Mouse (Mus musculus) stomach, embryonic 15.5 days (tissue): ENCODE results near the gene Adam11. TPM values are rescaled to one million over a fixed set of nuclear protein-coding genes. Genes with fewer than 3 reads are reported as not detected.
A peak's percentile ranks its signal among the peaks of the same experiment; 100 is the strongest.

Experiments
- ATAC-seq: fragments of 200-750 bp; cut with Nextera tagmentation; 2 replicates; pipeline ENCODE4 v1.8.0; 2017; ENCODE audit warnings: low read depth, moderate number of reproducible peaks, moderate TSS enrichment; ENCODE audit not compliant: insufficient read depth, low FRiP score
- H3K27ac ChIP-seq: fragments of 300-500 bp; sonication (generic); 2 replicates; pipeline ENCODE4 v1.5.1; 2015; ENCODE audit warnings: mild to moderate bottlenecking, inconsistent platforms
- H3K27me3 ChIP-seq: fragments of 300-500 bp; sonication (generic); replicated peaks from 2 replicates; pipeline ENCODE4 v1.6.1; 2015; ENCODE audit warnings: inconsistent platforms
- H3K36me3 ChIP-seq: fragments of 300-500 bp; sonication (generic); 2 replicates; pipeline ENCODE4 v1.6.1; 2015; ENCODE audit warnings: inconsistent platforms
- H3K4me1 ChIP-seq: fragments of 300-500 bp; sonication (generic); 2 replicates; pipeline ENCODE4 v1.6.1; 2015; ENCODE audit warnings: inconsistent platforms
- H3K4me2 ChIP-seq: fragments of 300-500 bp; sonication (generic); 2 replicates; pipeline ENCODE4 v1.6.1; 2015; ENCODE audit warnings: mild to moderate bottlenecking, inconsistent platforms
- H3K4me3 ChIP-seq: fragments of 300-500 bp; sonication (generic); replicated peaks from 2 replicates; pipeline ENCODE4 v1.5.1; 2015; ENCODE audit warnings: inconsistent platforms
- H3K9ac ChIP-seq: fragments of 300-500 bp; sonication (generic); 2 replicates; pipeline ENCODE4 v1.6.1; 2015; ENCODE audit warnings: inconsistent platforms
- H3K9me3 ChIP-seq: fragments of 300-500 bp; sonication (generic); 2 replicates; pipeline ENCODE4 v1.6.1; 2016; ENCODE audit warnings: inconsistent platforms
- WGBS: fragments of 180-500 bp; shearing (Covaris S2); methylation state at CpG from one replicate; pipeline ENCODE4 v1.1.7; 2015; 5-methylcytosine and 5-hydroxymethylcytosine counted together
- polyA plus RNA-seq: library from polyadenylated mRNA; unstranded; fragments of >200 nt; fragmentation: Nextera tagmentation; extraction: Ambion mirVana; gene quantifications from 2 replicates; pipeline ENCODE4 v1.2.1, GENCODE M21; 2015

Gene Adam11
- polyA plus RNA-seq, 1 experiment from 2014 or later: 4.7 TPM

DNA sequence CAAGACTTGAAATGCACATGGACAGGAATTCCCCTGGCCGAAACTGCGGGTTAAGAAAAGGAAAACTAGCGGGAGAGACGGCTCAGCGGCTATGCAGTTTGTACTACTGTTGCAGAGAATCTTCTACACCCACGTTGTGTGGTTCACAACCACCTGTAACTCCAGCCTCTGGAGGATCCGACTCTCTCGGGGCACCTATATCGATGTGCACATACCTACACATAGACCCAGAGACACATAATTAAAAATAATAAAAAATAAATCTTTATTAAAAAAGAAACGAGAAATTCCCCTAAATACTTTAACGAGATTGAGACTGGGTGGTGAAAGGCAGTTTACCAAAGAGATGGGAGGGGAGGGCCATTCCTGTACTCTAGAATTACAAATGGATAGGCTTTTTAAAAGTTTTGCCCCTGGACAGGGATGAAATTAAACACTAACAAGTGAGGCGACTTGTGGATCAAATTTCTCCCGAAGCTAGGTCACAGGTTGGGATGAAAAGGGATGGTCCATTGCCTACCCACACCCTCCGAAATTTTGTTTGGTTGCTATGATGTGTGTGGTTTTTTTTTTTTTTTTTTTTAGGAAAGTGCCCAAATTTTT, 58.6 kb downstream of the Adam11 start:
- ATAC-seq: no peak; the same call in 1 of the 2 replicates
- Histone ChIP-seq H3K9ac (no peak overlapping the region; the same call in 1 of the 2 replicates), H3K4me1 (0 out of 2 replicates have a peak, but pooled peaks cover 16% of the 10 kb centered on the region)

GRCm38 (mm10) chr11:102820432-102820831, 59.2 kb downstream of the Adam11 start:
- 23% methylated on average over 3 of the region's 3 CpGs for WGBS
- Histone ChIP-seq H3K27ac (no peak overlapping the region), H3K36me3 (no peaks in the 10 kb centered on the region), H3K27me3 (no peaks in the 10 kb centered on the region), H3K4me1 (0 out of 2 replicates have a peak, but pooled peaks cover 16% of the 10 kb centered on the region), H3K9ac (no peak overlapping the region), H3K9me3 (no peaks in the 10 kb centered on the region), H3K4me2 (no peak overlapping the region), H3K4me3 (no peak overlapping the region)
- no peak for ATAC-seq

More for the DNA sequence above, 58.6 kb downstream of the Adam11 start:
- H3K27ac ChIP-seq: peak overlapping the region; percentile 98
- H3K4me3 ChIP-seq: peak overlapping the region; percentile 84
- WGBS: 5% methylated on average over 14 of the region's 14 CpGs
- H3K36me3 ChIP-seq: no peaks in the 10 kb centered on the region
- H3K27me3 ChIP-seq: no peaks in the 10 kb centered on the region
- H3K9me3 ChIP-seq: no peaks in the 10 kb centered on the region
- peak overlapping the region; percentile 89 for H3K4me2 ChIP-seq

- Histone ChIP-seq H3K27me3 (no peaks in the 10 kb centered on the region), H3K4me2 (no peak overlapping the region), H3K27ac (no peak overlapping the region), H3K4me1 (0 out of 2 replicates have a peak, but pooled peaks cover 10% of the 10 kb centered on the region), H3K4me3 (no peak overlapping the region), H3K9me3 (no peaks in the 10 kb centered on the region), H3K9ac (no peak overlapping the region), H3K36me3 (no peaks in the 10 kb centered on the region)
- ATAC-seq: no peak
- WGBS: 42% methylated on average over 6 of the region's 6 CpGs
Measured at GRCm38 (mm10) chr11:102821231-102821630, 60.0 kb downstream of the Adam11 start.

GRCm38 (mm10) chr11:102826476-102826875, 65.2 kb downstream of the Adam11 start:
- H3K9ac ChIP-seq: no peak overlapping the region
- no peaks in the 10 kb centered on the region for H3K27me3 ChIP-seq
- H3K9me3 ChIP-seq: no peaks in the 10 kb centered on the region
- H3K4me2 ChIP-seq: no peak overlapping the region
- no peaks in the 10 kb centered on the region for H3K36me3 ChIP-seq
- 75% methylated on average over 2 of the region's 2 CpGs for WGBS
- H3K27ac ChIP-seq: no peak overlapping the region
- no peak overlapping the region for H3K4me3 ChIP-seq
- ATAC-seq: no peak
- H3K4me1 ChIP-seq: no peaks in the 10 kb centered on the region

GRCm38 (mm10) chr11:102827097-102827496, 65.9 kb downstream of the Adam11 start:
- H3K4me1 ChIP-seq: no peaks in the 10 kb centered on the region
- H3K27ac ChIP-seq: no peak overlapping the region
- no peak overlapping the region for H3K4me3 ChIP-seq
- ATAC-seq: no peak
- H3K4me2 ChIP-seq: no peak overlapping the region
- no peaks in the 10 kb centered on the region for H3K27me3 ChIP-seq
- H3K9ac ChIP-seq: no peak overlapping the region
- H3K9me3 ChIP-seq: no peaks in the 10 kb centered on the region
- H3K36me3 ChIP-seq: no peaks in the 10 kb centered on the region
- 63% methylated on average over 4 of the region's 4 CpGs for WGBS

Other genes starting within 250 kb of the Adam11 start
- 47.4 and 51.0 TPM in 2 replicates for gene Gpatch8, start 205.0 kb upstream of the Adam11 start, polyA plus RNA-seq
- 19.2 TPM in 2 replicates for gene Gm11627, start 182.0 kb upstream of the Adam11 start, polyA plus RNA-seq
- 21.9 and 23.7 TPM in 2 replicates for gene Fzd2, start 157.0 kb upstream of the Adam11 start, polyA plus RNA-seq
- 0.55 and 1.0 TPM in 2 replicates for gene Meioc, start 97.7 kb upstream of the Adam11 start, polyA plus RNA-seq
- gene Ccdc43, start 63.7 kb upstream of the Adam11 start, polyA plus RNA-seq: 38.3 and 41.4 TPM in 2 replicates
- gene Gjc1, start 58.3 kb downstream of the Adam11 start, polyA plus RNA-seq: 39.0 and 43.7 TPM in 2 replicates
- gene Higd1b, start 74.4 kb downstream of the Adam11 start, polyA plus RNA-seq: 1.4 and 1.5 TPM in 2 replicates
- 155 and 169 TPM in 2 replicates for gene Eftud2, start 119.5 kb downstream of the Adam11 start, polyA plus RNA-seq
- 1.1 TPM in 2 replicates for gene Ccdc103, start 119.8 kb downstream of the Adam11 start, polyA plus RNA-seq
- gene Fam187a, start 123.7 kb downstream of the Adam11 start, polyA plus RNA-seq: not detected in 2 replicates
- 0.70 and 1.2 TPM in 2 replicates for gene Gfap, start 139.5 kb downstream of the Adam11 start, polyA plus RNA-seq
- gene Kif18b, start 163.7 kb downstream of the Adam11 start, polyA plus RNA-seq: 9.5 TPM in 2 replicates
- 5.1 and 5.6 TPM in 2 replicates for gene C1ql1, start 185.2 kb downstream of the Adam11 start, polyA plus RNA-seq